Mouse (Mus musculus): ENCODE measurements at regions not wholly inside any gene's neighbourhood (a gene's known extent, or its start where the extent isn't known, plus 50 kb on each side); places are given as distances from the start of the nearest gene placed in this dataset.

DNA sequence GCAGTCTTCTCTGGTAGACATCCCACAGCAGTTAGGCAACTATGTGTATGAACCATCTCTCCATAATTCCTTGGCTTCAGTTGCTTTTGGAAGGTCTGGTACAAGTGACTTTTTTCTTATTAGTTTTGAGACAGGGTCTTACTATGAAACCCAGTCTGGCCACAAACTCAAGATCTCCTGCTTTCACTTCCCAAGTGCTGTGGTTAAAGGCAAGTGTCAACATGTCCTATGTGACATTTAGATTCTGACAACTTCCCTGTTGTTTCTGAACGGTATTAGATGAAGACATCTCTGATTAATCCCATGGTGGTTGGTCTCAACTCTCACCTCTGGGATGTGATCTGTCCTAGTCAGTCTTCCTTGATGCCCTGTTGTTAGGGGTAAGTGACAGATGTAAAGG lies 88.4 kb upstream of the Fbxo33 start:
- DNase-seq (ENCODE audit: low spot score in 2 of 2) = no peak

DNA sequence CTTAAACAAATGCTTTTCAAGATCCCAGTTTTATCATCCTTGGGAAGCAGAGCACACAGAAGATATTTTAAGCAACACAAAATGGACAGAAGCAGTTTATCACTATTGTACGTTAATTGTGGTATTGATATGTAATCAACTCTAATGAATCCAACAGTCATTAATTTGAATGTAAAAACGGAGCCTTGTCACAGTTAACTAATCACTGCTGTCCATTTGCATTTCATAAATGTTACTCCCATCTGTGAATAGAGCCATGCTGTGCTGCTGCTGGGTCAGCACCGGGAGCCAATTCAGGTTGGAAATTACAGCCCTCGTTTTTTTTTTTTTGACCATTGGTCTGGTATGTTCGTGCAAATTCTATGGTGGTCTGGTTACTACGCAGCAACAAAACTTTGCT lies 85.0 kb upstream of the Fbxo33 start:
- no peak for DNase-seq (ENCODE audit: low spot score in 2 of 2)

Measured in thymus, postnatal 10 days (tissue).